Mouse (Mus musculus) limb, embryonic 10.5 days (tissue): Measurements from ENCODE around the gene Gm20695. TPM values are rescaled to one million over a fixed set of nuclear protein-coding genes. Genes with fewer than 3 reads are reported as not detected.

ENCODE experiments used
- DNase-seq: peaks from one replicate; pipeline ENCODE4 v3.0.0-alpha.2; 2017; ENCODE audit warnings: low spot score
- H3K27ac ChIP-seq: fragments of 300-500 bp; sonication (generic); 2 replicates; pipeline ENCODE4 v1.5.1; 2016; ENCODE audit warnings: mild to moderate bottlenecking
- H3K27me3 ChIP-seq: fragments of 300-500 bp; sonication (generic); 2 replicates; pipeline ENCODE4 v1.6.1; 2016; ENCODE audit warnings: low read depth, mild to moderate bottlenecking; ENCODE audit not compliant: poor library complexity, severe bottlenecking
- H3K36me3 ChIP-seq: fragments of 300-500 bp; sonication (generic); 2 replicates; pipeline ENCODE4 v1.6.1; 2016; ENCODE audit warnings: mild to moderate bottlenecking, moderate library complexity
- H3K4me1 ChIP-seq: fragments of 300-500 bp; sonication (generic); 2 replicates; pipeline ENCODE4 v1.6.1; 2016
- H3K4me3 ChIP-seq: fragments of 300-500 bp; sonication (generic); 2 replicates; pipeline ENCODE4 v1.5.1; 2016; ENCODE audit warnings: mild to moderate bottlenecking, moderate library complexity
- H3K9me3 ChIP-seq: fragments of 300-500 bp; sonication (generic); replicated peaks from 2 replicates; pipeline ENCODE4 v1.6.1; 2016; ENCODE audit warnings: mild to moderate bottlenecking
- WGBS: fragments of 180-500 bp; shearing (Covaris S2); methylation state at CpG from one replicate; pipeline ENCODE4 v1.1.7; 2016; 5-methylcytosine and 5-hydroxymethylcytosine counted together
- microRNA-seq: library from miRNA; unstranded; fragments of <30 nt; microRNA quantifications from one replicate; pipeline ENCODE4, GENCODE M21; 2017
- polyA plus RNA-seq: library from polyadenylated mRNA; unstranded; fragments of >200 nt; fragmentation: Nextera tagmentation; extraction: Ambion mirVana; gene quantifications from 2 replicates; pipeline ENCODE4 v1.2.1, GENCODE M21; 2016

Gene Gm20695
- polyA plus RNA-seq, 1 experiment from 2014 or later, result 1.6 TPM

- H3K4me3 ChIP-seq, result no peak overlapping the region
- H3K36me3 ChIP-seq, result no peaks in the 10 kb centered on the region
- DNase-seq, result no peak
- H3K9me3 ChIP-seq, result no peaks in the 10 kb centered on the region
- H3K27ac ChIP-seq, result no peak overlapping the region
- no peaks in the 10 kb centered on the region for H3K4me1 ChIP-seq
- H3K27me3 ChIP-seq, result no peaks in the 10 kb centered on the region
- 84% methylated on average over 3 of the region's 3 CpGs for WGBS
Measured at GRCm38 (mm10) chr16:3965534-3965933, 81.1 kb downstream of the Gm20695 start.

Small RNAs within 50 kb of the gene (microRNA-seq; reads per million reads assigned to microRNA genes)
- not detected for gene Gm23493

Other genes starting within 250 kb of the Gm20695 start
- not detected in 2 replicates for gene Mefv, start 166.6 kb upstream of the Gm20695 start, polyA plus RNA-seq
- gene Zfp263, start 140.6 kb upstream of the Gm20695 start, polyA plus RNA-seq, result 42.8 and 51.1 TPM in 2 replicates
- gene Olfr15, start 53.8 kb upstream of the Gm20695 start, polyA plus RNA-seq, result not detected in 2 replicates
- 0.72 and 0.88 TPM in 2 replicates for gene Zfp174, start 37.4 kb upstream of the Gm20695 start, polyA plus RNA-seq
- gene Naa60, start 12.3 kb upstream of the Gm20695 start, polyA plus RNA-seq, result 55.8 and 58.0 TPM in 2 replicates
- 4.1 and 6.5 TPM in 2 replicates for gene Zfp597, start 87 bp upstream of the Gm20695 start, polyA plus RNA-seq
- 7.7 and 8.8 TPM in 2 replicates for gene 1700037C18Rik, start 24.0 kb downstream of the Gm20695 start, polyA plus RNA-seq
- gene Cluap1, start 24.2 kb downstream of the Gm20695 start, polyA plus RNA-seq, result 20.1 and 20.4 TPM in 2 replicates
- 1.1 TPM in 2 replicates for gene Nlrc3, start 92.0 kb downstream of the Gm20695 start, polyA plus RNA-seq
- gene Slx4, start 119.1 kb downstream of the Gm20695 start, polyA plus RNA-seq, result 25.5 and 29.2 TPM in 2 replicates
- 6.3 and 6.5 TPM in 2 replicates for gene Dnase1, start 152.3 kb downstream of the Gm20695 start, polyA plus RNA-seq
- gene Trap1, start 193.2 kb downstream of the Gm20695 start, polyA plus RNA-seq, result 107 and 112 TPM in 2 replicates